Mouse (Mus musculus) thymus, adult 2 months (tissue): Measurements from ENCODE around the gene Osbpl7. TPM values are rescaled to one million over a fixed set of nuclear protein-coding genes. Genes with fewer than 3 reads are reported as not detected.

Experiments used
- DNase-seq: peaks from one replicate; pipeline ENCODE4 v3.0.0; 2021
- H3K27ac ChIP-seq: fragments of 200-500 bp; 2 replicates; pipeline ENCODE4 v1.5.1; 2012; ENCODE audit warnings: low read length, control low read depth; ENCODE audit not compliant: control insufficient read depth, insufficient read depth
- H3K27me3 ChIP-seq: fragments of 200-500 bp; 2 replicates; pipeline ENCODE4 v1.6.1; 2012; ENCODE audit warnings: mild to moderate bottlenecking, low read length, moderate library complexity, mixed read lengths; ENCODE audit not compliant: control insufficient read depth, insufficient read depth
- H3K36me3 ChIP-seq: fragments of 200-500 bp; 2 replicates; pipeline ENCODE4 v1.6.1; 2012; ENCODE audit warnings: mild to moderate bottlenecking, low read length, moderate library complexity; ENCODE audit not compliant: control insufficient read depth, insufficient read depth
- H3K4me1 ChIP-seq: fragments of 200-500 bp; replicated peaks from 2 replicates; pipeline ENCODE4 v1.6.1; 2012; ENCODE audit warnings: low read length; ENCODE audit not compliant: control insufficient read depth, insufficient read depth
- H3K4me3 ChIP-seq: fragments of 200-500 bp; 2 replicates; pipeline ENCODE4 v1.5.1; 2012; ENCODE audit warnings: mild to moderate bottlenecking, low read length, control low read depth, moderate library complexity; ENCODE audit not compliant: control insufficient read depth, insufficient read depth
- CTCF ChIP-seq: fragments of 200-500 bp; IDR thresholded peaks from 2 replicates; pipeline ENCODE4 v1.5.1; 2012; ENCODE audit warnings: mild to moderate bottlenecking, control low read depth, low read length, moderate library complexity, borderline replicate concordance; ENCODE audit not compliant: control insufficient read depth, poor library complexity, insufficient read depth; ENCODE audit errors: extremely low read depth
- POLR2A ChIP-seq: fragments of 200-500 bp; IDR thresholded peaks from 2 replicates; pipeline ENCODE4 v1.6.1; 2012; ENCODE audit warnings: mild to moderate bottlenecking, low read length, control low read depth, moderate library complexity; ENCODE audit not compliant: control insufficient read depth, poor library complexity, insufficient read depth; ENCODE audit errors: extremely low read depth
- WGBS: fragments of 180-500 bp; shearing (Covaris S2); methylation state at CpG from one replicate; pipeline ENCODE4 v1.1.7; 2018; 5-methylcytosine and 5-hydroxymethylcytosine counted together
- polyA plus RNA-seq: library from polyadenylated mRNA; depleted of rRNA; stranded (reverse); fragments of >200 nt; gene quantifications from 2 replicates; pipeline ENCODE4 v1.2.3, GENCODE M21; 2012

Gene Osbpl7
- polyA plus RNA-seq, 1 experiment = 36.7 TPM

DNA sequence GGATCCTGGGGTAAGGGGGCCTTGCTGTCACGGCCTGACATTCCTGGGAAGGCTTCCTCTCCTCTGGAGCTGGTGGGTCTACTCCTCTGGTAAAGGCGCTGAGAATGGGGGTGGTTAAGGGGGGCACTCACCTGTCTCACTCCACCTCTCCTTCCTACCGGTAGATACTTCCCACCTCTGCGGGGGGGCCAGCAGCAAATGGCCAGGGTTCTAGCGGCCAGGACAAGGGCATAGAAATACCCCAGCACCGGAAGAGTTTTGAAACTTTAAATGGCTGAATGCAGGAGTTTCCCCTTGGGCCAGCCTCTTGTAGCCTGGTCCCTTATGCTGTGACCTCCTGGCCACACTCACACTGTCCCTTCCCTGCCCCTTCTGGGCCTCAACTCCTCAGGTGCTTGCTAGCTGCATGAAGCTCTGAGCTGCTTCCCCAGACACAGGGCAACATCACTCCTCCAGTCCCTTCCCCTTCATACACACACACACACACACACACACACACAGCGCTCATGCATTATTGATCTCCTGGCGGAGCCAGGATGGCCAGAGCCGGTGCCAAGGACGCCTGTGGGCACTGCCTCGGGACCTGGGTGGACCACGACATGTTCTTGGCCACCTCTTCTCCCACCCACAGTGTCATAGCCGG lies 637 bp downstream of the Osbpl7 start:
- no peaks in the 10 kb centered on the region for H3K27me3 ChIP-seq
- TF ChIP-seq POLR2A = no peak
- no peak for TF ChIP-seq CTCF
- WGBS = 14% methylated on average over 13 of the region's 13 CpGs
- no peak for DNase-seq
- H3K27ac ChIP-seq = 0 out of 2 replicates have a peak overlapping the region, but pooled peaks have one; percentile 27
- peaks cover 24% of the 10 kb centered on the region for H3K4me1 ChIP-seq
- peaks cover 26% of the 10 kb centered on the region for H3K36me3 ChIP-seq
- peak overlapping the region; percentile 67 for H3K4me3 ChIP-seq

DNA sequence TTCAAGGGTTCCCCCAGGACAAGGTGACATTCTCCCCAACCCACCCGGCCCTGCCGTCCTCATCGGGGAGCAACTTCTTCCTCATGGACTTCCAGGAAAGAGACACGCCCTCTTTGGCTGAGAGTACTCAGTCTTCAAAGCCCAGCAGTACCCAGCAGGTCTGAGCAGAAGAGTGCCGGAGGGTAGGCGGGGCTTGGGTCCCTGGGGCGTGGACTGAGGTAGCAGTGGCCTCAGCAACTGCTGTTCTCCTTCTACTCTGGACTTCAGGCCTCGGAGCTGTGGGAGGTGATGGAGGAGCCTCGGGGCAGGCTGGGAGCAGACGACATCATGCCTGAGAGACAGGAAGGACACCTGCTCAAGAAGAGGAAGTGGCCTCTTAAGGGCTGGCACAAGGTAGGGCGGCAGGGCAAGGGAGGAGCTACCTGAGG lies 1.8 kb downstream of the Osbpl7 start:
- H3K4me3 ChIP-seq = peak overlapping the region; percentile 17; the same call in 1 of the 2 replicates
- no peaks in the 10 kb centered on the region for H3K27me3 ChIP-seq
- DNase-seq = peak; percentile 19
- no peak overlapping the region for H3K27ac ChIP-seq
- WGBS = 22% methylated on average over 11 of the region's 11 CpGs
- peaks cover 34% of the 10 kb centered on the region for H3K36me3 ChIP-seq
- TF ChIP-seq CTCF (no peak), POLR2A (no peak)
- peaks cover 24% of the 10 kb centered on the region for H3K4me1 ChIP-seq

DNA sequence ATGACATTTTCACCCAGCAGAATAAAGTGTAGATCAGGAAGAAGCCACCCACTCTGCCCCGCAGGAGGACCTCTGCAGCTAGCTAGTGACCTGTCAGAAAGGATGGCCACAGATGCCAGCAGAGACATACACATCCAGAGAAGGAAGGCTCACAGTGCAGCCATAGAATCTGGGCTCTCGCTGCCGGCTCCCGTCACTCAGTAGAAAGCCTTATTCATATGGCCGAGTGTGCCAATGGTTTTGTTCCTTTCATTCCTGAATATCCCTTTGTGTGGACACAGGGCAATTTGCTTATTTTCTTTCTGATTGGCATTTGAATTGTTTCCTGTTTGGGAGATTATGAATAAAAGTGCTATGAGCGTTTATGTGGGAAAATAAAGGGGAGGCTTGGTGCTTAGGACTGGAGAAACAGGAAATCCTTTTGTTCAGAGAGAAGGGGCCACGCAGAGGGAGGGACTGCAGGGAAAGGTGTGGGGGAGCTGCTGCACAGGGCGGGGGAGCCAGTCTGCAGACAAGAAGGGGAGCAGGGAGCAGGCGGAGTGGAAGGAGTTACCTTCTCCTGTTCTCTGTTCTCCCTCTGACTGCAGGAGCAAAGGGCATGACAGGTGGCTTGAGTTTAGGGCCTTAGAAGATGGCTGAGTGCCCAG lies 13.0 kb downstream of the Osbpl7 start:
- Histone ChIP-seq H3K36me3 (peaks cover 15% of the 10 kb centered on the region), H3K27me3 (no peaks in the 10 kb centered on the region), H3K27ac (no peak overlapping the region), H3K4me3 (no peak overlapping the region), H3K4me1 (no peaks in the 10 kb centered on the region)
- WGBS = 81% methylated on average over 9 of the region's 9 CpGs
- TF ChIP-seq CTCF = no peak
- TF ChIP-seq POLR2A = no peak
- DNase-seq = no peak

DNA sequence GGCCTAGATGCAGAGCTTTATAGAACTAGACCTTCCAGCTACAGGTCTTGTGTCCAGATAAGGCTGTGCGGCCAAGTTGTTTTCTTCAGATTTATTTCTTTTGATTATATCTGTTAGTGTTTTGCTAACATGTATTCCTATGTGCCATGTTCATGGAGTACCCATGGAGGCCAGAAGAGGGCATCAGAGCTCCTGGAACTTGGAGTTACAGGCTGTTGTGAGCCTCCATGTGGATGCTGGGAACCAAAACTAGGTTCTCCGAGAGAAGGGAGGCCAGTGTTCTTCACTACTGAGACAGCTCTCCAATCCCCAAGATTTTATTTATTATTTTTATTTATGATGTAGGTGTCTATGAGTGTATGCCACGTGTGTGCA lies 13.5 kb downstream of the Osbpl7 start:
- Histone ChIP-seq H3K4me1 (no peaks in the 10 kb centered on the region), H3K27ac (no peak overlapping the region), H3K4me3 (no peak overlapping the region), H3K27me3 (no peaks in the 10 kb centered on the region), H3K36me3 (peaks cover 15% of the 10 kb centered on the region)
- peak; percentile 25 for DNase-seq
- 95% methylated on average over 3 of the region's 3 CpGs for WGBS
- no peak for TF ChIP-seq POLR2A
- TF ChIP-seq CTCF = no peak

DNA sequence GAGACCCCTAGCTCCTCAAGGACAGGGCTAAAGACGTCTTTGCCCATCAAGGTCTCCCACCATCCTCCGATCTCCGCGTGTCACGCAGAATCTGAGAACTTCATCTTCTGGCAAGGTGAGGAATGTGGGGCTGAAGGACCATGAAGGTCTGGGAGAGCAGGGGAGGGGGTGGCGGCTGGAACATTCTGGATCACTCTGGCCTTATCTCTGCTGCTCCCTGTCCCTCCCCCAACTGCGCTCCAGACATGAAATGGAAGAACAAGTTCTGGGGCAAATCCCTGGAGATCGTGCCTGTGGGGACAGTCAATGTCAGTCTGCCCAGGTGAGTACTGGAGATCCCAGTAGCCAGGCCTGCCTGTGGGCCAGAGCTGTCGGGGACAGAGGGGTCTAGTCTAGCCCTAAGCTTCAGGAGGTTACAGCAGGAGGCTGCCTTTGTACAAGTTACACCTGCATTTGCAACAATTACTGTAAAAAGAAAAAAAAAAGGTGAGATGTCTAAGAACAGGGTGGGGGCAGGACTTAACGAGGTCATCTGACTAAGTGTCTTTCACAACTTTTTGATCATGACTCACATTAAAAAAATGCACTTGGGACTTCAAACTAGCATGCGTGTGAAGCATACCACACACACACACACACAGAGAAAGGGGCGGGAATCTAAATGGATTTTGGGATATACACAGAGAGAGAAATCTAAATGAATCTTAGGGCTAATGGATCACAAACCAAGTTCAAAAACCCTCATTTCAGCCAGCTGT lies 15.3 kb downstream of the Osbpl7 start:
- Histone ChIP-seq H3K27me3 (no peaks in the 10 kb centered on the region), H3K27ac (no peak overlapping the region), H3K4me1 (no peaks in the 10 kb centered on the region), H3K4me3 (no peak overlapping the region), H3K36me3 (peaks cover 15% of the 10 kb centered on the region)
- 96% methylated on average over 12 of the region's 12 CpGs for WGBS
- DNase-seq = no peak
- TF ChIP-seq CTCF (no peak), POLR2A (no peak)

DNA sequence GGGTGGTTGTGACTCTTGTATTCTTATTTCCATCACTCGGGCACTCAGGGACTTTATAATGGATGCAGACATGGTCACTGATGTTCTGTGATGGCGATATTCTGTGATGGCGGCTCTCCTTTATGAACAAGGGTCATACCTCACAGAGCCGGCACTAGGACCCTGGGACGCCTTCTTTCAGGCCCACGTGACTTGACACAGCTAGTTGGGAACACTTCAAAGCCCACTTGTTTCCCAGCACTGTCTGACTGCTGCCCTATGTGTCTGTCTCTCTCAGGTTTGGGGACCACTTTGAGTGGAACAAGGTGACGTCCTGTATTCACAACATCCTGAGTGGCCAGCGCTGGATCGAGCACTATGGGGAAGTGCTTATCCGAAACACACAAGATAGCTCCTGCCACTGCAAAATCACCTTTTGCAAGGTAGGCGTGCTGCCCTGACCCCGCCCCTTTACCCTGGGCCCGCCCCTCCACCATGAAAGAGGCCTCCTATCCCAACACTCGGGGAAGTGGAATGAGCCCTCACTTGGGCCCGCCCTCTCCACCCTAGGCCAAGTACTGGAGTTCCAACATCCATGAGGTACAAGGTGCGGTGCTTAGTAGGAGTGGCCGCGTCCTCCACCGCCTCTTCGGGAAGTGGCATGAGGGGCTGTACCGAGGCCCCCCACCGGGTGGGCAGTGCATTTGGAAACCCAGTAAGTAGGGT lies 16.4 kb downstream of the Osbpl7 start:
- Histone ChIP-seq H3K27me3 (no peaks in the 10 kb centered on the region), H3K4me3 (no peak overlapping the region), H3K36me3 (peaks cover 15% of the 10 kb centered on the region), H3K27ac (no peak overlapping the region), H3K4me1 (no peaks in the 10 kb centered on the region)
- WGBS = 92% methylated on average over 22 of the region's 22 CpGs
- no peak for TF ChIP-seq POLR2A
- TF ChIP-seq CTCF = no peak
- no peak for DNase-seq
